Mouse (Mus musculus): ENCODE measurements around the gene Pigt.
A peak's percentile ranks its signal among the peaks of the same experiment; 100 is the strongest.

Pigt gene

GRCm38 (mm10) chr2:164486258-164487114 is 10.8 kb upstream of the Pigt start:
- peak; percentile 43 for DNase-seq (ENCODE audit: low spot score)

- no peak for DNase-seq (ENCODE audit: low spot score)
These were observed 10.2 kb upstream of the Pigt start for GRCm38 (mm10) chr2:164487115-164487527.

DNA sequence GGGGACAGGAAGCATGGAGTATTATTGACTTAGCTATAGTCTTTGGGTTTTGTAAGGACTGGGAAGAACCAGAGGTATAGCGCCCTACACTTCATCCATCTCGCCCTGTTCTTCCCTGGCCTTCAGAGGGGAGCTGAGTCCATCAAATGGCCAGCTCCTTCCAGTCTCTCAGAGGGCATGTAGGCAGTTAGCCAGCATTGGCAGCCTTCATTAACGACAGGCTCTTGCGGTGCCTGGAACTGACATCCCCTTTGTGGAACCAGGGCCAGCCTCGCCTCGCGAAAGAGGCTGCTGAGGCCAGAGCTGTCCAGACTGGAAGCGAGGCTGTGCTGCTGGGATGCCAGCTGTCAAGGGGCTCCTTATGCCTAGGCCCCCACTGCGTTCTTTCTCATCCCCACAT is 9.5 kb upstream of the Pigt start:
- no peak for DNase-seq (ENCODE audit: low spot score)

DNA sequence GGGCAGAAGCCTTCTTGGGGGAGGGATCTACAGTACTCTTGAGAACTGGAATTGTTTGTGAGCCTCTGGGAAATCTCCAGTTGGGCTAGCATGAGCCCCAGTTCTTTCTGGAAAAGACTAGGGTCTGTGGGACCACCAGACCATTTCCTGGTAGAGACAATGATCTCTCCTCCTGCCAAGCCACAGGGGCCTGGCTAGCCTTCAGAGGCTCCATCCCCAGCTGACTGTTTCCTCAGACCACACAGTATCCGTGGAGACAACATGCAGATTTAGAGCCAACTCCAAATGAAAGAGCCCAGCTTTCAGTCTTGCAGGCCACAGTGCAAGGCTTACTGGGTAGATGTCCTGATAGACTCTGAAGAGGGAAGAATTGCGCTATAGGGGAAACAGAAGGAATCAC is 3.2 kb upstream of the Pigt start:
- no peak for DNase-seq (ENCODE audit: low spot score)

DNA sequence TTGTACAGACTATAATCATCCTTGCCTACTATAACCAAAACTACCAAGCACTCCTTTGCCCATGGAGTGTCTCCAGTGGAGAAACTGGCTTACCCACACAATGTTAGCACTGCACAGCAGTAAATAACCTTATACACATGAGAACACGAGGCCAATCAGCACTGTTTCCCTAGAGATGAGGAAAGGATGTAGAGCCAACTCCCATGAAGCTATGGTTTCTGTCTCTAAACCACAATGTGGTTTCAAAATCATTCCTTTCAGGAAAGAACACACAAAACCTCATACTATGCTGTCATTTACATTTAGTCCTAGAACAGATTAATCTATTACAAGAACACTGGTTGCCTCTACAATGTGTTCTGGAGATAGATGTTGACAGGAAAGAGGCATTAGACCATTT is 989 bp upstream of the Pigt start:
- DNase-seq (ENCODE audit: low spot score), result no peak

DNA sequence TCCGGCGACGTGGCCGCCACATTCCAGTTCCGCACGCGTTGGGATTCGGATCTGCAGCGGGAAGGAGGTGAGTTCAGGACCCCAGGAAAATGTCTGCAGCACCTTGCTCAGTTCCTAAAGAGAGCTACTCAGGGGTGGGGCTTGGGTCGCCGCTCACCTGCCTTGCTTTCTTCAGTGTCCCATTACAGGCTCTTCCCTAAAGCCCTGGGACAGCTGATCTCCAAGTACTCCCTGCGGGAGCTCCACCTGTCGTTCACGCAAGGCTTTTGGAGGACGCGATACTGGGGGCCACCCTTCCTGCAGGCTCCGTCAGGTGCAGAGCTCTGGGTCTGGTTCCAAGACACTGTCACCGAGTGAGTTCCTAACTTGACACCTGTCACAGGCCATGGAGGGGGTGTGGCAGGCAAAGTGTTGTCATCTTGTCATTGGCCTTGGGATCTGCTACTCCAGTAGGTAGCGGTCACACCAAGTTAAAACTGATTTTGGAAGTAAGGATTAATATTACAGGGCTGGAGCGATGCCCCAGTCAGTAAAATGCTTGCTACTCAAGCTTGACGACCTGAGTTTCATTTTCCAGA is 460 bp downstream of the Pigt start:
- DNase-seq (ENCODE audit: low spot score), result no peak

DNA sequence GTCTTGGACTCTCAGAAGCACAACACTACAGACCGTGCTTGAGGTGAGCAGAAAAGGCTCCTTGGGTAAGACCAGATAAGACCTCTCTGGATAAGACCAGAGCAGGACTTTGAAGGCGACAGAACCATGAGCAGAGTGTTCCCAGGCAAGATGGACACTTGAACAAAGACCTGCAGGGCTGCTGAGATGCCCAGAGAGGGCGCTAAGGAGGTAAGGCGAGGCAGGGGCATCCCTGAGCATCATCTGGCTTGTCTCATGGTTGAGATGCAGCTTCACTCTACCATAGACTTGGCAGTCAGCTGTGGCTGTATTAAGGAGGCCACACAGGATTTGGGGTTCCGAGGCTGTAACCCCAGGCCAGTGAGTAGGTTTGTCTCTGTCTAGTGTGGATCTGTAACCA is 2.0 kb downstream of the Pigt start:
- DNase-seq (ENCODE audit: low spot score), result no peak

- DNase-seq (ENCODE audit: low spot score), result no peak
These were observed 3.2 kb downstream of the Pigt start for GRCm38 (mm10) chr2:164500511-164500910.

- DNase-seq (ENCODE audit: low spot score), result no peak
These were observed 7.6 kb downstream of the Pigt start for GRCm38 (mm10) chr2:164504919-164505318.

- DNase-seq (ENCODE audit: low spot score), result no peak
These were observed 8.5 kb downstream of the Pigt start for GRCm38 (mm10) chr2:164505619-164506347.

DNA sequence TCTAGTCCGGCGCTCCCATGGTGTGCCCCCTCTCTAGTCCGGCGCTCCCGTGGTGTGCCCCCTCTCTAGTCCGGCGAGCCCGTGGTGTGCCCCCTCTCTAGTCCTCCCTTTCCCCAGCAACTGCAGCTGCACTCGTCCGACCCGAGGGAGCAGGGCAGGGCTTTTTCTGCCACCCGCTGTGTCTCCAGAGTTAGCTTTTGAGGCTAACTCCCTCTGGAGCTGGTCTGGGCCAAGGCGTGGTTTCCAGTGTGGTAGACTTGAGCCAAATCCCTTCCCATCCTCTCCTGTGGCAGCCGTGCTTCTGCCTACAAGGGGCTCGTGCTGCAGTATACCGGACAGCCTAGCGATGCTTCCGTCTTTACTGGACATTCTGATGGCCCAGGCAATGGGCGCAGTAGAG is 10.5 kb downstream of the Pigt start:
- DNase-seq (ENCODE audit: low spot score), result no peak

DNA sequence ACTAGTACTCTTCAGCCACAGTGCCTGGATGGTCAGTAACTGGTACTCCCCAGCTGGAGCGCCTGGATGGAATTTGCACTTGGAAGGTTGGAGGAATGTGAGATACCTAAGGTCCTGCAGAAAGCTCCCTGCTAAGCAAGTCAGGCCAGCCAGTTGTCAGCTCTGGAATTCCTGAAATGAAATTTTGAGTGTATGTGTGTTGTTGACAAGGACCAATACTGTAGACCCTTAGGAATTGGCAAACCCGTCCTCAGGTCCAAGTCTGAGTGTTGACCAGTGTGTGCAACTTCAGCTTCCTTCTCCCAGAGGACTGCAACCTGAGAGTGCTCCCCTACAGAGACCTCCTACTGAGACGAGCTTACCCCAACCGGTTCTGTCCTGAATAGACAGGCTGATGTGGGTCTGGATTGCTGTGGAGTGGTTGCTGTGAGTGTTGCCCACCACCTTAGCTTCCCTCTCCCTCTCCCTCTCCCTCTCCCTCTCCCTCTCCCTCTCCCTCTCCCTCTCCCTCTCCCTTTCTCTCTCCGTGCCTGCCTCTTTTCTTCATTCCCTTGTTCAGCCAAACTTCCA is 13.4 kb downstream of the Pigt start:
- DNase-seq (ENCODE audit: low spot score), result no peak

DNA sequence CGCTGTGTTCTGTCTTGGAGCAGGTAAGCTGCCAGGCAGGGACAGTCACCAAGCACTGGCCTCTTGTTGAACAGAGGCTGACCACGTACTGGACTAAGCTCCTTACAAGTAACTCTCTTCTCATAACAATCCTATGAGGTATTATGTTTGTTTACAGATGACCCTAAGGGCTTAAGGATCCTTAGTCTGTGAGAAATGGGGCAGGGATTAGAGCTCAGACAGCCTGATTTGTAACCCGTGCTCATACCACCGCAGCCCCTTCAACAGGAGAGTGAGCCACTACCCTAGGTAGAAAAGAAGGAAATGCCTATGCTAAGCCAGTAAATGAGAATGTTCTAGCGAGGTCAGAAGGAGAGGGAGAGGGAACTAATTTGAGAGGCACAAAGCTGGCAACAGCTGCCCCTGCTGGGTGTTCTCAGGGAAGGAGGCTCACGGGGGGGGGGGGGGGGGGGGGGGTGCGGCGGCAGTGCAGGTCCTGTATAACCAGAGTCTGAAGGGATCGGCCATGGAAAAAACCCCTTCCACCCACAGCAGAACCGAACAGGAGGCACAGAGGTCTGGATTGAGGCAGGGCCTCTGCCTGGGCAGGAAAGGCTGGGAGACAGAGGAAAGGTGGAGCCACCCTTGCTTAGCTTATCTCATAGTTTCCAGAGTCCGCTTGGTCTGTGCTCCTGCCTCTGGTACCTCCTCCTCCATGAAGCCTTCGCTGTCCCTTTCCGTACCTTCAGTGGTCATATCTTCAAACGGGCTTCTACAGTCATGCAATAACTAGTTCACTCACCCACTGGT is 15.0 kb downstream of the Pigt start:
- DNase-seq (ENCODE audit: low spot score), result no peak

- DNase-seq (ENCODE audit: low spot score), result no peak
These were observed 16.1 kb downstream of the Pigt start for GRCm38 (mm10) chr2:164513389-164513788.

GRCm38 (mm10) chr2:164514916-164515315 is 17.6 kb downstream of the Pigt start:
- no peak for DNase-seq (ENCODE audit: low spot score)

DNA sequence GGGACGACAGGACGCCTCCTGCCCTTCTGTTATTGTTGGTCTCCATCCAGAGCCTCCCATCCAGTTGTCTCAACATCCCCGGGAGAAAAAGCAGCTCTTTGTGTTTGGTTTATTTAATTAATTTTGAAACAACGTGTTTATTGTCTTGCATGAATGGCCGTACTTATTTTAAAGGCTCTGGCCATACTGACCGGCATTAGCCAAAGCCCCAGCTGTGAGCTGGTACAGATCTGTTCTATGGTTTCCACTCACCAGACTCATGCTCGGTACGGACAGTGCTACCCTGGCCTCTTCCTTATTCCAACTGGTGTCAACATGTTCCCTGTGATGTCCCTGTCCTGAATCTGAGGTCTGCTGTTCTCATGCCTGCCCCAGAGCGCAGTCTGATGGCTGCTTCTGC is 18.6 kb downstream of the Pigt start:
- no peak for DNase-seq (ENCODE audit: low spot score)

GRCm38 (mm10) chr2:164516592-164516991 is 19.3 kb downstream of the Pigt start:
- no peak for DNase-seq (ENCODE audit: low spot score)

- DNase-seq (ENCODE audit: low spot score), result peak; percentile 57
These were observed 20.3 kb downstream of the Pigt start for GRCm38 (mm10) chr2:164517485-164518221.

GRCm38 (mm10) chr2:164518266-164519170 is 21.2 kb downstream of the Pigt start:
- no peak for DNase-seq (ENCODE audit: low spot score)

- no peak for DNase-seq (ENCODE audit: low spot score)
These were observed 21.8 kb downstream of the Pigt start for GRCm38 (mm10) chr2:164519171-164519526.

All from ovary, postnatal 14 days (tissue).